Mouse (Mus musculus) mouse embryonic stem cell (cell line): ENCODE data around the gene BC004004.
"Not testable (repeated sequence)": the region's sequence is repeated elsewhere in the genome, so short reads cannot be mapped to it uniquely, and the experiment has no call there.

ENCODE experiments used
- in situ Hi-C, 2 experiments: fragments of 300-500 bp; cut with MboI; formaldehyde crosslinking; loops; 1 replicate in 1 of 2; 3 replicates in 1 of 2; pipeline ENCODE4 v1.14.3; 2019 to 2020; ENCODE audit warnings: low sequenced_read_pairs in 2 of 2, low pct_unique_long_range_greater_than_20kb in 1 of 2, mixed read lengths in 1 of 2; ENCODE audit not compliant: unreplicated experiment in 1 of 2

The BC004004 gene

DNA sequence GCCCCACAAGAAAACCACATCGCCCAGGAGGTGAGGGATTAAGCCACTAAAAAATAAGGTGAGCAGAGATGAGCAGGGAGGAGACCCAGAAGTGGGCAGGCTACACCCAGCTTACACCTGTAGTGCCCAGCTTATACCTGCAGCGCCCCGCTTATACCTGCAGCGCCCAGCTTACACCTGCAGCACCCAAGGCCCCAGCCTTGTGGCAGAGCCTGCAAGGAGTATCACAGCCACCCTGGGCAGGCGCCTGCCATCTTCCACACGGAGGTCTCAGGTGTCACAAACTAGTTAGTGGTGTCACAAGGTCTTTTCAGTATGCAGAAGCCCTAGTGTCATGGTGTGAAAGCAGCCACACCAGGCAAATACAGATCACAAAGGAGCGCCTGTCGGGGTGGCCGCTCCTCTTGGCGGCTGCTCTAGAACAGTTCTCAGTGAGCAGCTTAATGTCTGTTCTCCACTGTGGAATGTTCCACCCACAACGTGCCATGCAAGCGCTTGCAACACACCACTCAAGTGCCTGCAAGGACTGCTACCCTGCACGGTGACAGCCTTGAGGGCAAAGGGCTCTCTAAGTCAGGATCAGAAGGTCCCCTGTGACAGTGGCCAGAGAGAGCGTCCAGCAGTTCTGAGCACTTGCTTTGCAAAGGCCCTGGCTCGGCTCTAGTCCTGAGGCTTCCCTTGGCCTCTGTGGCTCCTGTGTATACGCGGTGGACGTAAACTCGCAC, 67.8 kb downstream of the BC004004 start:
- in situ Hi-C loops: no loop called here

DNA sequence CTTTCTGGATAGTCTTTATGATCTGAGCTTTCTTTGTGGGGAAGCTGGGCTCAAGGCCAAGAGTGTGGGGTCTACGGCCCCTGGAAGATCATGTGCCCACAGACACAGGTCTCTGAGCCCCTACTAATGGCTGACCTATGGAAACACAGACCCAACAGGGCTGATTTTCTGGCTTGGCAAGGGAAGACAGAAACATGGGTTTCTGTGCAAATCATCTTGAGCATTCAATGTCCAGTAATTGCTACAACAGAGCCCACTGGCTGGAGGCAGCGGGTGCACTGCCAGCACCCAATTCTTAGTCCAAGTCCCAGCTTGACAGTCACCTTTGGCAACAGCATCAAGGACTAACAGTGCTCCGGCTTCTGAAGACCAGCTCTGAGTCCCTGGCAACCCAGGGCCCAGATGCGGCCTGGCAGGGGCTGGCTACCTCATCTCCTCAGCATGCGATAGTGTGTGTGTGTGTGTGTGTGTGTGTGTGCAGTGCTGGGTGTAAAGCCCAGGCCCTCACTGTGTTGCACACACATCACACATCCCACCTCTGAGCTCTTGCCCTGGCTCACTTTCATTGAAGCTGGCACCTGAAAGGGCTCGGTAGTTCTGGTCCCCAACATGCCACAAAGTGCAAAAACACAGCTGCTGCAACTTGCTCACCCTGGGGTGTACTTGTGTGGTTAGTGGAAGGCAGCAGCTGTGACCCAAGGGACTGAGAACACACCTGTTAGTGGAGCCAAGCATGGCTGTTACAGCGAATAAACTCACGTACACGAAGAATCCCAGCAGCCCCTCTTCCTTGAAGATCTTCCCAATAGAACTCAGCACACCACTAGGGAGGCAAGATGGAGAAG, 69.6 kb downstream of the BC004004 start:
- in situ Hi-C loops: no loop called here

GRCm38 (mm10) chr17:29339170-29339768, 70.7 kb downstream of the BC004004 start:
- in situ Hi-C loops: no loop called here

DNA sequence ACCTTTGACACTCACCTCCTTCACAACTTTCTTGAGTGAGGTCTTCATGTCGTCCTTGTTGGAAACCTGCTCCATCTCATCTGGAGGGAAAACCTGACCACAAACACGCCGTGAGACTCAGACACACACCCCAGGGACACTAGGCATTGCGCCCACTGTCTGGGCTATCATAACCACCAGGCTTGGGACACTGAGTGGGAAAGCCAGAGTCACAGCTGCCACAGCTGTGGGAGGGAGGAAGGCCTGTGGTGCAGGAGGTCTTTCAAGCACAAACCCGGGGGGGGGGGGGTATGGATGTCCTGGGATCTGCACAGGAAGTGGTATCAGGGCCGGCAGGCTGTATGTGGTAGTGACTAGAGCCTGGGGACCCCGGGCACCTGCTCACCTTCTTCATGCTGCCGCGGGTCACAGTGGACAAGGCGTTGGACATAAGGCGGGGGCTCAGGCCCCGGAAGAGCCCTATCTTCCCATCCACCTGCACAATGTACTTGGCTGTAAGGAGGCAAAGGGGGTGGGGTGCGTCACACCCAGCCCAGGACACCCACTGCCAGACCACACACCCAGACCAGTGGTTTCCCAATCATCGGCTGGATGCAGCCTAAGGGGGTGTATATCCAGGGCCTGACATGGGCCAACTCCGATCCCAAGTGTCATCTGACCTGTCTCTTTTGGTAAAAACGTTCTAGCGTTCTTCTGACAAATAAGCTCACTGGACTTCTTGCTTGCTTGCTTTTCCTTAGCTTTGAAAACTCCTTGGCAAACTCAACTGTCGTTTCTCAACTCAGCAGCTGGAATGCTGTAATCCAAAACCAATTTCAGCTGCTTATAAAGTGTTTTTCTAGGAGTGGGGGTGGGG, 72.0 kb downstream of the BC004004 start:
- in situ Hi-C loops: no loop called here

DNA sequence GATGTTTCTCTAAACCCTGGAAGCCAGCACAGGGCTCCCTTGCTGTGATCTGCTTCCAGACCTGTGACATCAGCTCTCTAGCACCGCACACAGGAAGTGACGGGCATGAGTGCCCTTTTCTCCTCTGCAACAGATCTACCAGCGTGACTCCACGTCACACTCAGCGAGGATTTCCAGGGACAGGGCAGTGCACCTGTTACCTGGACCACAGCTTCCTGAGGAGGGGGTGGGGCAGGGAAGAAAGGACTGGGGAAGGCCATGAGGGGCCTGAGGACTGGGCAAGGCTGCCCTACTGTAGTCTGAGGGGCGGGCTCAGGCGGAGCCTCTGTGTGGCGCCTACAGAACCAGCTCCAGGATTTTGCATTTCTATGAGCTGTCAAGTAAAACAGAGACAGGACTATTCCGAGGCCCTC, 73.0 kb downstream of the BC004004 start:
- in situ Hi-C loops: no loop called here

- in situ Hi-C loops: no loop called here
These were observed 73.7 kb downstream of the BC004004 start for GRCm38 (mm10) chr17:29342010-29342910.

DNA sequence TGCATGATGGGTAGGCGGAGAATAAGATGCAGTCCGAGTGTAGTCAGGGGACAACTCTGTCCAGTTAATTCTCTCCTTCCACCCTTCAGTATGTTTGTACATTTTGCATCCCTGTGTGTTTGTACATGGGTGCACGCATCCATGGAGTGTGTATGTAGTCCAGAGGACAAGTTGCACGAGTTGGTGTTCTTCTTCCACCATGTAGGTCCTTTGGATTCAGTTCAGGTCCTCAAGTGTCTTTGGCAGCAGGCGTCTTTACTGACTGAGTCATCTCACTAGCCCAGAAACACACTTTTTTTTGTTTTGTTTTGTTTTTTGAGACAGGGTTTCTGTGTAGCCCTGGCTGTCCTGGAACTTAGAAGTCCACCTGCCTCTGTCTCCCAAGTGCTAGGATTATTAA, 74.7 kb downstream of the BC004004 start:
- in situ Hi-C loops: no loop called here

- in situ Hi-C loops: no loop called here
These were observed 76.7 kb downstream of the BC004004 start for GRCm38 (mm10) chr17:29345272-29345671.

GRCm38 (mm10) chr17:29346496-29347125, 78.0 kb downstream of the BC004004 start:
- in situ Hi-C loops: no loop called here

GRCm38 (mm10) chr17:29347126-29347644, 78.6 kb downstream of the BC004004 start:
- in situ Hi-C loops: no loop called here

GRCm38 (mm10) chr17:29347645-29348256, 79.2 kb downstream of the BC004004 start, which contains the start of gene Mtch1:
Gene Mtch1 (minus strand): TSS chr17:29347934.
- in situ Hi-C loops: no loop called here

- in situ Hi-C loops: no loop called here
These were observed 80.4 kb downstream of the BC004004 start for GRCm38 (mm10) chr17:29348996-29349395.

DNA sequence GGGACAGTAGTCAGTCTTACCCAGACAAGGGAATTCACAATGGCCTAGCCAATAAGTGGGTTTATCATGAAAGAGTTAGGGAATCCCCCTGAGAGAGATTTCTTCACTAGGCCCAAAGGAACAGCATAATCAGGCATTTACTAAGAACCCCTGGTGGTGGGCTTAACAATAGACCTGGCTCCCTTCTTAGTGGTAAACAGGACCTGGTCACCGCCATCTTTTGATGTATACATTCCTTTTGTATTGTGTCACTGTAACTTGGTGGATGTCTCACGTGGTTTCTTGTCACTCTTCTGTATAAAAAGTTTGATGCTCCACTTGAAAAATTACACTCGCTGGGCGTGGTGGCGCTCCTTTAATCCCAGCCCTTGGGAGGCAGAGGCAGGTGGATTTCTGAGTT, 82.5 kb downstream of the BC004004 start:
- in situ Hi-C loops: not testable (repeated sequence)

DNA sequence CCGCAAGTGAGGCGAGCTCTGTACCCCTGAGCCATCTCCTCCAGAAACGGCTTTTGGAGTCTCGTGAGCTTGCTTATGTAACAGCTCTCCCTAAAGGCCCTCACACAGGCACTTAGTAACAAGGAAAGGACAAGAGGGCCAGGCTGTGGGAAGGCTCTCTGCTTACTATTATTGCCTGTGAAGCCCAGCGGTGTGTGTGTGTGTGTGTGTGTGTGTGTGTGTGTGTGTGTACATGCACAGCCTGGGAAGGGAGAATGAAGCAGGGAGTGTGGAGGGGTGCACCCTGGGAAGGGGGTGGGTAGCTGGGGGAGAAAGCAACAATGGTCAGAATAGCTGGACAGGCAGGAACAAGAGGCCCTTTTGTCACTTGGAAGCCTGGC, 86.9 kb downstream of the BC004004 start:
- in situ Hi-C loops: no loop called here

- in situ Hi-C loops: no loop called here
These were observed 87.4 kb downstream of the BC004004 start for GRCm38 (mm10) chr17:29355841-29356478.

DNA sequence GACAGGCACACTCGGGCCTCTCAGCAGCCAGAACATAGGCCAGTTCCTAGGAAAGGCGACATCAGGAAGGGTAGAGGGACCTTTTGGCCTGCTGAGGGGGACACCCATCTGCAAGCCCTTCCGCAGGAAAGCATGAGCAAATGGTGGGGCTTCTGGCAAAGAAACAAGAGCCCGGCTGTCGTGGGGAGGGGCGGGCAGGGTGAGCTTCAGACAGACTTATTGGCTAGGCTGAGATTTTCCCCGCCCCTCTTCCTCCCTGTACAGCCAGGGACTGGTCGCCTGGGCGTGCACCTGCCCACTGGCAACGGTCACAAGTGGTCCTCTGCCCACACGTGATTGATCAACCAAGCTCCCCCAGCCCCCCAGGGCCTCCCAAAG, 87.9 kb downstream of the BC004004 start:
- in situ Hi-C loops: no loop called here
